Mouse (Mus musculus): ENCODE results near the gene Fam213b. TPM values are rescaled to one million over a fixed set of nuclear protein-coding genes. Genes with fewer than 3 reads are reported as not detected.

The Fam213b gene
- polyA plus RNA-seq, 1 experiment from 2014 or later, result 11.3 TPM

- Histone ChIP-seq H3K27ac (peak overlapping the region; percentile 96), H3K4me1 (peaks cover 89% of the 10 kb centered on the region), H3K4me3 (no peak overlapping the region), H3K27me3 (replicated peaks) (no peaks in the 10 kb centered on the region), H3K9ac (no peak overlapping the region), H3K9me3 (replicated peaks) (0 out of 2 replicates have a peak, but pooled peaks cover 4% of the 10 kb centered on the region), H3K36me3 (peaks cover 67% of the 10 kb centered on the region), H3K4me2 (0 out of 2 replicates have a peak overlapping the region, but pooled peaks have one; percentile 13)
- 38% methylated on average over 10 of the region's 10 CpGs for WGBS (ENCODE audit: insufficient replicate concordance)
- ATAC-seq, result no peak
These were observed 16.4 kb upstream of the Fam213b start for GRCm38 (mm10) chr4:154915286-154915685.

- 0 out of 2 replicates have a peak, but pooled peaks cover 4% of the 10 kb centered on the region for H3K9me3 ChIP-seq (replicated peaks)
- no peaks in the 10 kb centered on the region for H3K27me3 ChIP-seq (replicated peaks)
- peak overlapping the region; percentile 96 for H3K27ac ChIP-seq
- WGBS (ENCODE audit: insufficient replicate concordance), result 52% methylated on average over 3 of the region's 3 CpGs
- peaks cover 92% of the 10 kb centered on the region for H3K4me1 ChIP-seq
- peaks cover 61% of the 10 kb centered on the region for H3K36me3 ChIP-seq
- no peak for ATAC-seq
- H3K9ac ChIP-seq, result no peak overlapping the region
- no peak overlapping the region for H3K4me2 ChIP-seq
- H3K4me3 ChIP-seq, result no peak overlapping the region
These were observed 15.8 kb upstream of the Fam213b start for GRCm38 (mm10) chr4:154914707-154915106.

- H3K27ac ChIP-seq, result peak overlapping the region; percentile 96
- H3K9ac ChIP-seq, result no peak overlapping the region; the same call in 1 of the 2 replicates
- peaks cover 96% of the 10 kb centered on the region for H3K4me1 ChIP-seq
These were observed 15.3 kb upstream of the Fam213b start for GRCm38 (mm10) chr4:154914252-154914651.

GRCm38 (mm10) chr4:154913845-154914244 is 14.9 kb upstream of the Fam213b start:
- ATAC-seq, result no peak
- Histone ChIP-seq H3K36me3 (peaks cover 56% of the 10 kb centered on the region), H3K27me3 (replicated peaks) (no peaks in the 10 kb centered on the region), H3K27ac (peak overlapping the region; percentile 96), H3K4me2 (no peak overlapping the region), H3K4me1 (peaks cover 98% of the 10 kb centered on the region), H3K9ac (peak overlapping the region; percentile 64), H3K9me3 (replicated peaks) (0 out of 2 replicates have a peak, but pooled peaks cover 4% of the 10 kb centered on the region), H3K4me3 (no peak overlapping the region)
- 72% methylated on average over 3 of the region's 3 CpGs for WGBS (ENCODE audit: insufficient replicate concordance)

More at GRCm38 (mm10) chr4:154914252-154914651, 15.3 kb upstream of the Fam213b start:
- Histone ChIP-seq H3K9me3 (replicated peaks) (0 out of 2 replicates have a peak, but pooled peaks cover 4% of the 10 kb centered on the region), H3K27me3 (replicated peaks) (no peaks in the 10 kb centered on the region), H3K4me2 (no peak overlapping the region), H3K4me3 (no peak overlapping the region), H3K36me3 (peaks cover 60% of the 10 kb centered on the region)
- ATAC-seq, result no peak
- 88% methylated on average over 4 of the region's 4 CpGs for WGBS (ENCODE audit: insufficient replicate concordance)

- Histone ChIP-seq H3K27me3 (replicated peaks) (no peaks in the 10 kb centered on the region), H3K9ac (peak overlapping the region; percentile 75), H3K4me2 (peak overlapping the region; percentile 63), H3K9me3 (replicated peaks) (no peaks in the 10 kb centered on the region), H3K27ac (peak overlapping the region; percentile 96), H3K4me1 (peaks cover 91% of the 10 kb centered on the region), H3K36me3 (peaks cover 33% of the 10 kb centered on the region), H3K4me3 (peak overlapping the region; percentile 36)
- WGBS (ENCODE audit: insufficient replicate concordance), result 15% methylated on average over 2 of the region's 2 CpGs
- ATAC-seq, result peak; percentile 92
These were observed 12.7 kb upstream of the Fam213b start for GRCm38 (mm10) chr4:154911644-154912043.

- H3K4me2 ChIP-seq, result peak overlapping the region; percentile 63
- no peaks in the 10 kb centered on the region for H3K27me3 ChIP-seq (replicated peaks)
- peak overlapping the region; percentile 10 for H3K4me3 ChIP-seq
- H3K4me1 ChIP-seq, result peaks cover 89% of the 10 kb centered on the region
- peaks cover 26% of the 10 kb centered on the region for H3K36me3 ChIP-seq
- peak overlapping the region; percentile 96 for H3K27ac ChIP-seq
- WGBS (ENCODE audit: insufficient replicate concordance), result 30% methylated on average over 15 of the region's 15 CpGs
- no peaks in the 10 kb centered on the region for H3K9me3 ChIP-seq (replicated peaks)
- H3K9ac ChIP-seq, result peak overlapping the region; percentile 75
- peak; percentile 58 for ATAC-seq
These were observed 11.9 kb upstream of the Fam213b start for GRCm38 (mm10) chr4:154910606-154911522.

GRCm38 (mm10) chr4:154908490-154908889 is 9.6 kb upstream of the Fam213b start:
- Histone ChIP-seq H3K27ac (peak overlapping the region; percentile 94), H3K4me2 (peak overlapping the region; percentile 62), H3K9ac (peak overlapping the region; percentile 66), H3K4me3 (no peak overlapping the region), H3K9me3 (replicated peaks) (no peaks in the 10 kb centered on the region), H3K4me1 (peaks cover 80% of the 10 kb centered on the region), H3K36me3 (0 out of 2 replicates have a peak, but pooled peaks cover 3% of the 10 kb centered on the region), H3K27me3 (replicated peaks) (no peaks in the 10 kb centered on the region)
- WGBS (ENCODE audit: insufficient replicate concordance), result 43% methylated on average over 5 of the region's 5 CpGs
- ATAC-seq, result no peak

- Histone ChIP-seq H3K4me2 (peak overlapping the region; percentile 62), H3K36me3 (0 out of 2 replicates have a peak, but pooled peaks cover 3% of the 10 kb centered on the region), H3K27me3 (replicated peaks) (no peaks in the 10 kb centered on the region), H3K9me3 (replicated peaks) (no peaks in the 10 kb centered on the region), H3K4me3 (peak overlapping the region; percentile 21), H3K9ac (peak overlapping the region; percentile 66), H3K27ac (peak overlapping the region; percentile 94), H3K4me1 (peaks cover 78% of the 10 kb centered on the region)
- WGBS (ENCODE audit: insufficient replicate concordance), result 38% methylated on average over 17 of the region's 17 CpGs
- ATAC-seq, result peak; percentile 26; the same call in 1 of the 2 replicates
These were observed 8.9 kb upstream of the Fam213b start for GRCm38 (mm10) chr4:154907833-154908232.

GRCm38 (mm10) chr4:154904185-154905071 is 5.5 kb upstream of the Fam213b start:
- Histone ChIP-seq H3K9ac (peak overlapping the region; percentile 76), H3K4me1 (peaks cover 45% of the 10 kb centered on the region), H3K4me2 (peak overlapping the region; percentile 81), H3K9me3 (replicated peaks) (no peaks in the 10 kb centered on the region), H3K27me3 (replicated peaks) (peaks cover 20% of the 10 kb centered on the region; the same call in 1 of the 2 replicates), H3K4me3 (peak overlapping the region; percentile 63), H3K36me3 (0 out of 2 replicates have a peak, but pooled peaks cover under 1% of the 10 kb centered on the region), H3K27ac (peak overlapping the region; percentile 81)
- peak; percentile 94 for ATAC-seq
- WGBS (ENCODE audit: insufficient replicate concordance), result 2% methylated on average over 16 of the region's 16 CpGs

GRCm38 (mm10) chr4:154902371-154902770 is 3.4 kb upstream of the Fam213b start:
- no peaks in the 10 kb centered on the region for H3K36me3 ChIP-seq
- no peak for ATAC-seq
- peaks cover 50% of the 10 kb centered on the region for H3K4me1 ChIP-seq
- H3K9ac ChIP-seq, result no peak overlapping the region
- 72% methylated on average over 2 of the region's 2 CpGs for WGBS (ENCODE audit: insufficient replicate concordance)
- H3K4me3 ChIP-seq, result no peak overlapping the region
- no peak overlapping the region for H3K27ac ChIP-seq
- peaks cover 35% of the 10 kb centered on the region for H3K27me3 ChIP-seq (replicated peaks)
- no peaks in the 10 kb centered on the region for H3K9me3 ChIP-seq (replicated peaks)
- H3K4me2 ChIP-seq, result no peak overlapping the region

GRCm38 (mm10) chr4:154897676-154898465 is 1.1 kb downstream of the Fam213b start:
- H3K9me3 ChIP-seq (replicated peaks), result no peaks in the 10 kb centered on the region
- 57% methylated on average over 6 of the region's 6 CpGs for WGBS (ENCODE audit: insufficient replicate concordance)
- peaks cover 22% of the 10 kb centered on the region for H3K4me1 ChIP-seq
- peak overlapping the region; percentile 84 for H3K4me2 ChIP-seq
- H3K27ac ChIP-seq, result no peak overlapping the region
- H3K36me3 ChIP-seq, result no peaks in the 10 kb centered on the region
- peak overlapping the region; percentile 61 for H3K9ac ChIP-seq
- peak overlapping the region; percentile 52 for H3K4me3 ChIP-seq
- no peak for ATAC-seq
- peaks cover 79% of the 10 kb centered on the region for H3K27me3 ChIP-seq (replicated peaks)

Measured in liver, embryonic 12.5 days (tissue).